Mouse (Mus musculus) forebrain, embryonic 11.5 days (tissue): ENCODE data around the gene Rab44. TPM values are rescaled to one million over a fixed set of nuclear protein-coding genes. Genes with fewer than 3 reads are reported as not detected.
A peak's percentile ranks its signal among the peaks of the same experiment; 100 is the strongest.

Experiments
- ATAC-seq: fragments of 200-750 bp; cut with Nextera tagmentation; replicated peaks from 2 replicates; pipeline ENCODE4 v1.8.0; 2017; ENCODE audit warnings: moderate TSS enrichment; ENCODE audit not compliant: low FRiP score
- DNase-seq: peaks from one replicate; pipeline ENCODE4 v3.0.0-alpha.2; 2017; ENCODE audit warnings: low spot score
- H3K27ac ChIP-seq: fragments of 300-500 bp; sonication (generic); 2 replicates; pipeline ENCODE4 v1.5.1; 2014; ENCODE audit warnings: low read depth, low read length
- H3K27me3 ChIP-seq: fragments of 300-500 bp; sonication (generic); 2 replicates; pipeline ENCODE4 v1.6.1; 2014; ENCODE audit warnings: mild to moderate bottlenecking, low read length, mixed read lengths; ENCODE audit not compliant: control insufficient read depth, insufficient read depth
- H3K36me3 ChIP-seq: fragments of 300-500 bp; sonication (generic); 2 replicates; pipeline ENCODE4 v1.6.1; 2014; ENCODE audit warnings: mild to moderate bottlenecking, low read length, moderate library complexity, mixed read lengths; ENCODE audit not compliant: control insufficient read depth, insufficient read depth
- H3K4me1 ChIP-seq: fragments of 300-500 bp; sonication (generic); replicated peaks from 2 replicates; pipeline ENCODE4 v1.6.1; 2014; ENCODE audit warnings: low read length, mixed read lengths; ENCODE audit not compliant: control insufficient read depth, insufficient read depth
- H3K4me2 ChIP-seq: fragments of 300-500 bp; sonication (generic); 2 replicates; pipeline ENCODE4 v1.6.1; 2014; ENCODE audit warnings: low read depth, mild to moderate bottlenecking, low read length, moderate library complexity, mixed read lengths; ENCODE audit not compliant: severe bottlenecking
- H3K4me3 ChIP-seq: fragments of 300-500 bp; sonication (generic); 2 replicates; pipeline ENCODE4 v1.5.1; 2014; ENCODE audit warnings: low read depth, low read length
- H3K9ac ChIP-seq: fragments of 300-500 bp; sonication (generic); 2 replicates; pipeline ENCODE4 v1.6.1; 2014; ENCODE audit warnings: low read length
- H3K9me3 ChIP-seq: fragments of 300-500 bp; sonication (generic); 2 replicates; pipeline ENCODE4 v1.6.1; 2016; ENCODE audit warnings: low read length, mixed read lengths; ENCODE audit not compliant: control insufficient read depth
- WGBS: fragments of 180-500 bp; shearing (Covaris S2); extraction: QIAGEN DNeasy Blood & Tissue Kit; methylation state at CpG from one replicate; pipeline ENCODE4 v1.1.7; 2014; 5-methylcytosine and 5-hydroxymethylcytosine counted together
- polyA plus RNA-seq: library from polyadenylated mRNA; unstranded; fragments of >200 nt; fragmentation: Nextera tagmentation; extraction: Ambion mirVana; gene quantifications from 2 replicates; pipeline ENCODE4 v1.2.1, GENCODE M21; 2014

The Rab44 gene
- polyA plus RNA-seq, 1 experiment from 2014 or later, result 0.08 TPM

GRCm38 (mm10) chr17:29170431-29171000 lies 56.6 kb downstream of the Rab44 start:
- no peaks in the 10 kb centered on the region for H3K27me3 ChIP-seq
- no peak for ATAC-seq
- no peak overlapping the region for H3K9ac ChIP-seq
- no peaks in the 10 kb centered on the region for H3K9me3 ChIP-seq
- no peak for DNase-seq
- no peak overlapping the region for H3K4me2 ChIP-seq
- H3K4me1 ChIP-seq, result peaks cover 4% of the 10 kb centered on the region
- H3K36me3 ChIP-seq, result no peaks in the 10 kb centered on the region
- H3K4me3 ChIP-seq, result no peak overlapping the region
- WGBS, result 82% methylated on average over 14 of the region's 14 CpGs
- H3K27ac ChIP-seq, result no peak overlapping the region

DNA sequence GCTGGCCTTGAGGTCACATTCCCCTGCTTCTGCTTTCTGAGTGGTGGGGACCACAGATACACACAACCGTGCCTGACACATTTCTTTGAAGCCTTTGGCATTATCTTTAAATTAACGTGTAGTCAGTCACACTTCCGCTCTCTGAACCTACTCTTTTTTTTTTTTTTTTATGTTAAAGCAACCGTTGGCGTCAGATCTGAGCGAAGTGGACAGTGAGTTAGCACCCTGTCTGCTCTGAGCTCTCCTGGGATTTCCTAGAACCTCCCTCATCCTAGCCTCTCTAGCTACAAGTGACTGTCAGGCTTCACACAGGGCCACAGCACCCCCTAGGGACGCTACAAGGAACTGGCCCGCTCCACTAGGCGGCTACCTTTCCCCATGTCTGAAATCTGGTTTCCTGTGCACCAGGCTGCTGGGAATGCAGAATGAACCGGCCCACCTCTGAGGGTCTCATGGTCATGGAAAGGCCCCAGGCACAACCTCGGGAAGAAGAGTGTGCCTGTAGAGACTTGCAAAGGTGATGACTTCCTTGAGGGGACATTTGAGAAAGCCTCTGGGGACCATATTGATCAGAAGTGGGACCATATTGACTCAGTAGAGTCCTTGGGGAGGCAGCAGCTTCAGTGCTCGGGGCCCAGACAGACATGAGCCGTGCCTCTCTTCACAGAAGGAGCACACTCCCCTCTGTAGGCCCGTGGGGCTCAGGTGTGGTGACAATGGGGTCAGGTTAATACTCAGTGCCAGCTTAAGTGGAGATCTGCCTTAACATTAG lies 57.2 kb downstream of the Rab44 start:
- no peak overlapping the region for H3K9ac ChIP-seq
- DNase-seq (peak; percentile 86), ATAC-seq (no peak)
- no peaks in the 10 kb centered on the region for H3K9me3 ChIP-seq
- H3K4me1 ChIP-seq, result peaks cover 3% of the 10 kb centered on the region; the same call in 1 of the 2 replicates
- WGBS, result 28% methylated on average over 14 of the region's 14 CpGs
- H3K27ac ChIP-seq, result no peak overlapping the region
- no peak overlapping the region for H3K4me2 ChIP-seq
- H3K4me3 ChIP-seq, result no peak overlapping the region
- no peaks in the 10 kb centered on the region for H3K27me3 ChIP-seq
- H3K36me3 ChIP-seq, result no peaks in the 10 kb centered on the region

- H3K4me3 ChIP-seq, result no peak overlapping the region
- ATAC-seq (no peak), DNase-seq (no peak)
- no peaks in the 10 kb centered on the region for H3K27me3 ChIP-seq
- no peak overlapping the region for H3K27ac ChIP-seq
- H3K36me3 ChIP-seq, result no peaks in the 10 kb centered on the region
- H3K9ac ChIP-seq, result no peak overlapping the region
- WGBS, result 56% methylated on average over 10 of the region's 10 CpGs
- peaks cover 10% of the 10 kb centered on the region for H3K4me1 ChIP-seq
- H3K9me3 ChIP-seq, result no peaks in the 10 kb centered on the region
- no peak overlapping the region for H3K4me2 ChIP-seq
Measured at GRCm38 (mm10) chr17:29172062-29172461, 58.1 kb downstream of the Rab44 start.

GRCm38 (mm10) chr17:29173165-29173564 lies 59.2 kb downstream of the Rab44 start:
- WGBS, result 78% methylated on average over 8 of the region's 8 CpGs
- Histone ChIP-seq H3K9ac (no peak overlapping the region), H3K36me3 (no peaks in the 10 kb centered on the region), H3K27ac (no peak overlapping the region), H3K9me3 (no peaks in the 10 kb centered on the region), H3K4me2 (no peak overlapping the region), H3K4me1 (peaks cover 10% of the 10 kb centered on the region), H3K4me3 (no peak overlapping the region), H3K27me3 (no peaks in the 10 kb centered on the region)
- no peak for DNase-seq
- no peak for ATAC-seq

DNA sequence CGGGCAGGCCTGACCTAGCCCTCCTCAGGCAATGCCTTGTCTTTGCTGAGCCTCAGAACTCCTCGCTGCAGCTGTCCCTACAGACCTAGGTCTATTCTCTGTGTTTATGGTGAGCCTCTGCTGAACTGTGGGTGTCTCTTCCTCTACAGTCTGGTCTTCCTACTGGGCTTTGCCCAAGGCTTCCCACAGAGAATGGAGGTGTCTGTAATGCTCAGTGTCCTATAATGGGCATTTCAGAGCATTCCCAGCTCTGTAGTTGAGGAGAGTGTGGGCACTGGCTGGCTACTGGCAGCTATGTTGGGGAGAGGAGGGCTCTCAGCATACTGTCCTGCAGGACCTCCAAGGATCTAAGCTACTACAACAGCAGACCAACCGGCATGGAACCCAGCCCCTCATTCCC lies 61.7 kb downstream of the Rab44 start:
- no peaks in the 10 kb centered on the region for H3K9me3 ChIP-seq
- H3K36me3 ChIP-seq, result no peaks in the 10 kb centered on the region
- ATAC-seq, result no peak
- 78% methylated on average over 3 of the region's 3 CpGs for WGBS
- H3K4me2 ChIP-seq, result no peak overlapping the region
- no peak for DNase-seq
- no peaks in the 10 kb centered on the region for H3K27me3 ChIP-seq
- H3K9ac ChIP-seq, result no peak overlapping the region
- H3K4me1 ChIP-seq, result peaks cover 10% of the 10 kb centered on the region
- H3K27ac ChIP-seq, result no peak overlapping the region
- no peak overlapping the region for H3K4me3 ChIP-seq

GRCm38 (mm10) chr17:29176391-29177267 lies 62.7 kb downstream of the Rab44 start:
- Histone ChIP-seq H3K4me3 (no peak overlapping the region), H3K4me1 (peaks cover 10% of the 10 kb centered on the region), H3K9ac (no peak overlapping the region), H3K9me3 (no peaks in the 10 kb centered on the region), H3K36me3 (no peaks in the 10 kb centered on the region), H3K4me2 (peak overlapping the region; percentile 15; the same call in 1 of the 2 replicates), H3K27ac (no peak overlapping the region), H3K27me3 (no peaks in the 10 kb centered on the region)
- 10% methylated on average over 9 of the region's 9 CpGs for WGBS
- ATAC-seq (peak; percentile 74), DNase-seq (peak; percentile 88)

DNA sequence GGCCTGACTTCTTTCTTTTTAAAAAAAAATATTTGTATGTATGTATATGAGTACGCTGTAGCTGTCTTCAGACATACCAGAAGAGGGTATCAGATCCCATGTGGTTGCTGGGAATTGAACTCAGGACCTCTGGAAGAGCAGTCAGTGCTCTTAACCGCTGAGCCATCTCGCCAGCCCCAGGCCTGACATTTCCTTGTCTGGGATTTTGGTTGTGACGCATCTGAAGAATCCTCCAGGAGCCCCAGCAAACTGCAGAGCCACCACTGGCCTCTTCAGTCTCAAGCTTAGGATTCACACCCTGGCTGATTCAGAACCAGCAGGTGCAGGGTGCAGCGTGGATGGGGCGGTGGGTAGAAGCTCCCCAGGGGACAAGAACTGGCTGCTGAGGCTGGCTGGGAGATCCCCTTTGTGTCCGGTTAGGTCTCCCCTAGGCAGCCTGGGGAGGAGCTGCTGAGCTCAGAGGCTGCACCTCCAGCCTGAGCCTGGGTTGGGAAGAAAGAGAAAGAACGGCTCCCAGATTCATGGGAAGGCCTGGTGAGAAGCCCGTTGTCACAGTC lies 64.6 kb downstream of the Rab44 start:
- Histone ChIP-seq H3K27me3 (no peaks in the 10 kb centered on the region), H3K36me3 (no peaks in the 10 kb centered on the region), H3K4me1 (peaks cover 10% of the 10 kb centered on the region), H3K4me3 (no peak overlapping the region), H3K9me3 (no peaks in the 10 kb centered on the region), H3K9ac (no peak overlapping the region), H3K4me2 (no peak overlapping the region), H3K27ac (no peak overlapping the region)
- WGBS, result 53% methylated on average over 9 of the region's 9 CpGs
- ATAC-seq (no peak), DNase-seq (no peak)

DNA sequence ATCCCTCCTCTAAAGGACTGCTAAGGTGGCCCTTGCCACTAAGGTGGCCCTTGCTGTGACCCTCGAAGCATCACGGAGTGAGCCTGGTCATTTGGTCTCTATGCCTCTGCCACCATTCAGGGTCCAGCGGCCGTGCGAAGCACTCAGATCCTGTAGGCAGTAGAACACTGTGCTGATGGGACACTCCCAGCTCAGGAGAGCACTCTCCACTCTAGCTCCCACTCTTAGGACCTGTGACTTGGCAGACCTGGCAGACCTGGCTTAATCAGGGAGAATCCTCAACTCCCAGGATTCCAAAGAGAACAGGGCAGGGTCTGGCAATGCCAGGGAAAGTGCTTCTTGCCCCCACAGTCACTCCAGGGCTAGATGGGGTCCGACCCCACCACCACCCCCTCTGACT lies 66.0 kb downstream of the Rab44 start:
- ATAC-seq, result no peak
- WGBS, result 82% methylated on average over 6 of the region's 6 CpGs
- Histone ChIP-seq H3K4me1 (peaks cover 10% of the 10 kb centered on the region), H3K36me3 (no peaks in the 10 kb centered on the region), H3K4me3 (no peak overlapping the region), H3K4me2 (no peak overlapping the region), H3K27ac (no peak overlapping the region), H3K9ac (no peak overlapping the region), H3K27me3 (no peaks in the 10 kb centered on the region), H3K9me3 (no peaks in the 10 kb centered on the region)
- DNase-seq, result no peak
